Mouse (Mus musculus) MEL-GATA-1-ER (cell line): ENCODE measurements around the gene Enox1.

ENCODE experiments used
- DNase-seq: peaks from one replicate; pipeline ENCODE4 v3.0.0-alpha.2; 2012; ENCODE audit warnings: low read depth; ENCODE audit errors: extremely low read depth

Gene Enox1

DNA sequence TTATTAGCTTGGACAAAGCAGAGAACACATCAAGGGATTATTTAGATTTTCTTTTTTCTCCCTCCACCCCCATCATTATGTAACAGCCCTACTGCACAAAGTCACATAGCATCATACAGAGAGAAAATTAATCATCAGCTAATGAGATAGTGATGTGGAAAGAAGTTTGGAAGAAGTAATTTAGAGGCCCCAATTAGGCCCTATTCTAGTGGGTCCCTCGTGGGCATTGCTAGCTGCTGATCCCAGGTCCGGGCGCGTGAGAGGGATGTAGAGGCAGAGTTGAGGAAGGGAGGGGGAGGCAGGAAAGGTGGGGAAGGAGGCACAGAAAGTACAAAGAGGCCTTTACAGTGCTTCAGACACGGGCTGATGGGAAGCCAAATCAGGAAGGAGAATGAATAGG, 407.4 kb downstream of the Enox1 start:
- DNase-seq: no peak

- no peak for DNase-seq
These were observed 410.6 kb downstream of the Enox1 start for GRCm38 (mm10) chr14:77567120-77567519.

DNA sequence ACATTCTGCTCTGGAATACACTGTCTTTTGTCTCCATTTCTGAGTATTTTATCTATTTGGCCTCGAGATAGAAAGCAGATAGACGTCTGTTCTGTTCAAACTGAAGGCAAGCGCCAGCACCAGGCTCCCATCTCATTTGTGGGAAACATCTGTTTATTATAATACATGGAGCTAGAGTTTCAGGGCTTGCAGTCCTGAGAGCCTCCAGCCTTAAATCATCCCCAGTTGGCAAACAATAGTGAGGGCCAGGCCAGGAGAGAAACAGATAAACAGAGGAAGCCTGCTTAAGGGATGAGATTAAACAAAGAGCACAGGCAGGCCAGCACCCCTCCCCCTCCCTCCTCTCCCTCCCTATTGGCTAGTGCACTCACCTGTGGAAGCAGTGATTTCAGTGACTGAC, 417.9 kb downstream of the Enox1 start:
- DNase-seq: no peak

DNA sequence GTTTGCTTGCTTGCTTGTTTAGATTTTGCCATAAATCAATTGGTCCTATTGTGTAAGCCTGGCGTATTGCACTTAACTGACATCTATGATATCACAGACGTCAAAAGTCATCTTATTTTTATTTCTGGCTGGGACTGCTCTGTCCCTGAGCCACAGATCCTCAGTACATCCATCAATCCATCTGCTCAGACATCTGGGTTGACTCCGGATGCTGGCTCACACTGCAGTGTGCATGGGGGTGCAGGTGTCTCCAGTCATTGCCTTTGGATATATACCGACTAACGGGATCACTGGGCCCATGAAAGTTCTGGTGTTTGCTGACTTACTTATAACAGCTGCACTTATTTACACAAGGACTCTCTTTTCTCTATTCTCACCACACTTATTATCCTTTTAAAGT, 419.8 kb downstream of the Enox1 start:
- no peak for DNase-seq

DNA sequence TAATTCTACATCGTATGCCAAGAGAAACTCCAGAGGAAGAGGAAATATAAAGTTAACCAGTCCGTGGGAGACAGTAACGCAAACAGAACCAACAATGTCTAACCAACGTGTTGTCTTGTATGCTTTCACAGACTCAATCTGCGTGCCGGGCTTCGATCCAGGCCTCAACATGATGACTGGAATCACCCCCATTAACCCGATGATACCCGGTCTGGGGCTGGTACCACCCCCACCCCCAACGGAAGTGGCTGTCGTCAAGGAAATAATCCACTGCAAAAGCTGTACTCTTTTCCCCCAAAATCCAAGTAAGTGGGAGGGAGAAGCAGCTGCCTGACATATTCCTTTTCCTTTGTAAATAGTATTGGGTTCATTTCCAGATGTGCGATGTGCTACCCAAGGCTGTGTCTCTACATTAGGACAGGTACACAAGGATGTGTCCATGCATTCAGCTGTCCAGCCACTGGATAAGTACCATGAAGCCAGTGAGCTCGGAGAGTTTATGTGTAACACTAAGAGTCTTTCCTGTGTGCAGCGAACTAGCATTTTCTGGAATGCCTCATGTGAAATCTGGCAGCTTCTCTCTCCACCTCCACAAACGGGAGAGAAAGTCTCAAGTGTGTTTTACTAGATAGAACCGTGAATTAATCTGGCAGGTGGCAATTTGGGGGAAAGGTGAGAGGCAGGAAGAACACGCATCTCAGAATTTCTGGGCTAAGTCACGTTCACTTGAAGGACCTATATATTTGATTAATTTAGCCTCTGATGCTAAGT, 421.1 kb downstream of the Enox1 start:
- no peak for DNase-seq

GRCm38 (mm10) chr14:77578355-77578754, 421.8 kb downstream of the Enox1 start:
- DNase-seq: no peak

GRCm38 (mm10) chr14:77580106-77580936, 423.8 kb downstream of the Enox1 start:
- DNase-seq: no peak

GRCm38 (mm10) chr14:77580937-77581270, 424.3 kb downstream of the Enox1 start:
- DNase-seq: no peak

- no peak for DNase-seq
These were observed 425.1 kb downstream of the Enox1 start for GRCm38 (mm10) chr14:77581616-77582015.

GRCm38 (mm10) chr14:77584426-77584825, 427.9 kb downstream of the Enox1 start:
- no peak for DNase-seq

DNA sequence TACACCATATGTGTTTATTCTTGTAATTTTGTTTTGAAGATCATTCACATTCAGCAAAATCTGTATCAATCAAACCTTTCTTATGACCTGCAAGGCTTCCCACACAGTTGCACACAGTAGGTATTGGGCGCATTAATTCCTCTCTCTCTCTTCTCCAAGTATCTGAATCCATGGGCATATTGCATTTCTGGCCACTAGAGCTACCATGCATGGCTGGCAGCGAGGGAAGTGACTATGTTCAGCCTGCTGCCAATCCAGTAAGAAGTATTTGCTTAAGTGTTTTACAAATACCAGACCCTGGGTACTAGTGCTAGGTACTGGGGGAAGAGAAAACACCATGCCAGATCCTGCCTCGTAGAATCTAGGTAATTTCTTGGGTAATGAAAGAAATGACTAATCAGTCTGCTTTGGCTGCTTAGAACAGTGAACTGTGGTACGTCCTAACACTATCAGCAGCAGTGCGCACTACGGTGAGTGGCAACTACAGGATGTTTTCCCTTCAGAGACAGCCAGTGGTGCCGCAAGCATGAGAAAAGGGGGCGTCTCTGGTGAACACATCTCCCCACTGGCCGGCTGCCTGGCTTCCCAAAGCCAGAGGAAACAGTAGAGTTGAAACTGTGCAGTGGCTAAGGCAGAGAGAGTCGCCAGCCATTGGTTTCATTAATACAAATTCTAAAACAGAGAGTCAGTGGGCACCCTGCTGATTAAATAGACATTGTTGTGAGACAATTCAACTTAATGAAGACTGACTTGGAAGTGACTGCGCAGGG, 428.7 kb downstream of the Enox1 start:
- no peak for DNase-seq

- DNase-seq: no peak
These were observed 429.5 kb downstream of the Enox1 start for GRCm38 (mm10) chr14:77586033-77586432.

DNA sequence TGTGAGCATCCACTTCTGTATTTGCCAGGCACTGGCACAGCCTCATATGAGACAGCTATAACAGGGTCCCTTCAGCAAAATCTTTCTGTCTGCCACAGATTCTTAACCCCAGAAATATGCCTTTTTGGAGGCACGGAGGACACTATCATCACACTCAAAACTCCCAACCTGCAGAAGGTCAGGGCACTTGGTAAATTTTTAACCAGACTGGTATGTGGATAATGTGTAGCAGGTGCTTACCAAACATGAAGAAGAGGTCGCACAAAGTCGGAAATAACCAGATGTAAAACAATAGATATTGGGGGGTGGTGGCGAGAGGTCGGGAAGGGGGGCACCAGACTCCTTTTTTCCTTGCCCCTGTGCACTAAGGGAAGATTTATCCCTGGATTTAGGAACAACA, 430.6 kb downstream of the Enox1 start:
- DNase-seq: no peak

DNA sequence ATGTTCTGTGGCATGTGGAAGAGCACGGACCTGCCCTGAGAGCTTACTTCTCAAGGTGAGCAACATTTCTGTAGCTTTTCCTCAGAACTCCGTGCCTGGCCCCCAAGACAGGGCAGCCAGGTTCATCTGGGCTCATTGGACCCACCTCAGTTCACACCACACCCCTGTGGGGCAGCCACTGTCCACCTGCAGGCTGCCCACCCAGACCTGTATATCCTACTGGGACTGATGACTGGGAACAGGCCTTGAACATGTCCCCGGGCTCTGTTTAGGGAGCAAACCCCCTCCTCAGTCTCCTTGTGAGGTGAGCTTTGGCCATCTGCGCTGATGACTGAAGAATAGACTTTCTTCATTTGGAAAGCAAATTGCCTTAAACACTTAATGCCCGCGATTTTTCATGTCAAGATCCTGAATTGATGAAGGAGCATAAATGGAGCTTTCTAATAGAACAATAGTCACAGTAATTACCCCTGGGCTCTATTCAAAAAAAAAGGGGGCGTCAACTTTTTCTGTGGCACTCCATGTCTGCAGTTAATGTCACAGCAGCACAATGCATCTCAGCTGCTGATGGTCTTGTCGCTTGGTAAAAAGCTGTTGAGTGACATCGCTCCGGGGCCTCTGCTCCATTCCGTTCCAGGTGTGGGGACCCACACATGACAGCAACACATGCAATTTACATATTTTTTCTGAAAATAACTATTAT, 436.7 kb downstream of the Enox1 start:
- no peak for DNase-seq

DNA sequence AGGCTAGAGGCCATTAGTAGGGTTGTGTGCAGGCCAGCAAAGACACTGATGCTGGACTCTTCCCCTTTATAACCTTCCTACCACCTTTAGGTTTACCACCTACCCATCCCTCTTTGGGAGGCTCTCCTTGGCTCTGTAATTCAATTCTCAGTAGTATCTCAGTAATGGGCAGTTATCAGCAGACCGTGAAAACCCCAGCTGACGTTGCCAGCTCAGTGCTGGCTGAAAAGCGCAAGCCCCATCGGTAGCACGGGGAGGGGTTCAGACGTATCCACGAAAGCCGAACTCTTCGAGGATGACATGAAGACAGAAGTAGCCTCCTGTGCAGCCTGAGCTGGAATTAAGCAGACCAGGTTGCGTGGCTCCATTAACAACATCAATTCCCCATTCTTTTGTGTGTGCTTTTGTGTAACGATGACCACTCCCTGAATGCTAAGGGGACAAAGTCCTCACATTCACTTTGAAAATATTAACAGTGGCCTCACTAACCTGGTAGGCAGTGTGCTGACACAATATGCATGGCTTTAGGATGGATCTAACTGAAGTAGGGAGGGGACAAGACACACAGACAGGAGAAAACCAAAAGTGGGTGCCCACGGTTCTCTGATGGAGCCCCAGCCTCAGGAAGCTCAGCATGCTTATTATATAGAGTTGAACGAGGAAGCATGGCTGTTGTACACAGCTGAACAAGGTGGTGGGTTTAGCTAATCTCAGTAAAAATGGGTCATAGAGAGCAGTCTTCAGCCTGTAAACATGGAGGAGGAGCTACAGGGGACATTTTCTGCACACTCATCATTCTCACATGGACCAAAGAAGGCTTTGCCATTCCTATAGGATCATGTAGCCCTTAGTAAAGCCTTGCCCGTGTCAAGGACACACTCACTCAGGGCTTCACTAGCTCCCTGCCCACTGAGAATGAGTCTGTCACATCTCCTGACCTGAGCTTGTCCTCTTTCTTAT, 439.9 kb downstream of the Enox1 start:
- DNase-seq: no peak

DNA sequence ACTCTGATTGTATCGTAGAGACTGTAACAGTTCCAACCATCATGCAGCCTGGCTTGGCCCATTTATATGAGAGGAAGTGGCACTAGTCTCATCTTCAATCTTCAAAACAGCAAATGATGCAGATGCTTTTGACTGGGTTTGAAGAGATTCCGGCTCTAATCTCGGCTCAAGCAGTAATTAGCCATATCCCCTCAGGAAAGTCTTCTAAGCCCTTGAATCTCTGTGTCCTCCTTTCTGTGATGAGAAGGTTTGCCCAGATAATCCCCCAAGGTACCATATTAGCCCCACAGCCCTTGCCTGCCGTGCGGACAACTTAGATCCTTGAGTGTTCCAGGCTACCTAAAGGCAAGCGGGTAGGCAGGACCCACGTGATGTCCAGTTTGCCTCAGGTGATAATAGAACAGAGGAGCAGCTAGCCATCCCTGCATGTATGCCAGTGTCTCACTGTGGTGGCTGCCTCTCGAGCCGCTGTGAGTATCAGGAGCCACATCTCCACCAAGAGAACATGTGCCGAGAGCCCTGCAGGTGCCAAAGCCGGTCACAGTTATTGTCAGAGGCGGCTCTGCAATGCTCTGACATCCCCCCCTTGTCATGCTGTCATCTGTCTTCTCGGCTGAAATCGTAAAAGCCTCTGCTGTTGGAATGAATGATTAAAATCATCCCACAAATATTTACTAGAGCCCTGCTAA, 442.6 kb downstream of the Enox1 start:
- no peak for DNase-seq

DNA sequence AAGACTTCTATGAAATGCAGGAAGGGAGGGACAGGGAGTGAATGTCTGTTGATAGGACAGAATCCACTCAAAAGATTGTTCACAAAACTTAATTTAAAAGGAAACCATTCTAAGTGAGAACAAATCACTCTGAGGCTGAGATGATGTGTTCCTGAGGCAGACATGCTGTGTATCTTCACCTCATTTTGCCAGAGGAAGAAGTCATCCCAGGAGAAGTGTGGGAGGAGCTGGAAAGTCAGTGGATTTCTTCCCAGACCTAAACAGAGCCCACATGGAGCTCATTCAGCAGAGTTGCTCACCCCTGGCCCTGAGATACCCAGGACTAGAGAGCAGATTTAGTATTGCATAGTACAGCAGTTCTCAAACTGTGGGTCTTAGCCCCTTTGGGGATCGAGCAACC, 444.2 kb downstream of the Enox1 start:
- DNase-seq: no peak

DNA sequence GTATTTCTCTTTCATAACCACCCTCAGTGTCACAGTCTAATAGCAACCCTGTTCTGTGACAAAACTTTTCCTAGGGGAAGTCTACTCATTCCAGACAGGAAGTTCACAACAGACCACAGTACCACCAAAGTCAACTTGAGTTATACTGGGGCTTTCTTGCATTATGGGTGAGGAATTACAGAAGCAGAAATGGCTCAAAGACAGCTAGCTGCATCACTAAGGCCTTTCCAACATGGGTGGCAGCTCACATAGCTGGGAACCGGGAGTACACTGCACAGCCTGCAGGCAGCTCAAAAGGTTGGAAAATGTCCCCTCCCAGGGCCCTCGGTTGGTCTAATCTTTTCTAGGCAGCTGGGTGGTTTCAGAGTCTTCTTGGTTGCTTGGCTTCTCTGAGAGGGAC, 444.9 kb downstream of the Enox1 start:
- no peak for DNase-seq

GRCm38 (mm10) chr14:77608182-77608839, 451.7 kb downstream of the Enox1 start:
- no peak for DNase-seq
